Mouse (Mus musculus) stomach, postnatal 0 days (tissue): ENCODE data around the gene Gm49318. TPM values are rescaled to one million over a fixed set of nuclear protein-coding genes. Genes with fewer than 3 reads are reported as not detected.

Source experiments
- ATAC-seq: fragments of 200-750 bp; cut with Nextera tagmentation; 2 replicates; pipeline ENCODE4 v1.8.0; 2017; ENCODE audit not compliant: low FRiP score, low TSS enrichment
- DNase-seq: peaks from one replicate; pipeline ENCODE4 v3.0.0-alpha.2; 2016; ENCODE audit warnings: low spot score
- H3K27ac ChIP-seq: fragments of 300-500 bp; sonication (generic); replicated peaks from 2 replicates; pipeline ENCODE4 v1.5.1; 2014; ENCODE audit warnings: mild to moderate bottlenecking, control low read depth
- H3K27me3 ChIP-seq: fragments of 300-500 bp; sonication (generic); 2 replicates; pipeline ENCODE4 v1.6.1; 2014; ENCODE audit warnings: low read length; ENCODE audit not compliant: control insufficient read depth, insufficient read depth
- H3K36me3 ChIP-seq: fragments of 300-500 bp; sonication (generic); 2 replicates; pipeline ENCODE4 v1.6.1; 2014; ENCODE audit warnings: low read length, mixed read lengths; ENCODE audit not compliant: control insufficient read depth, insufficient read depth
- H3K4me1 ChIP-seq: fragments of 300-500 bp; sonication (generic); replicated peaks from 2 replicates; pipeline ENCODE4 v1.6.1; 2014; ENCODE audit warnings: antibody characterized with exemption; ENCODE audit not compliant: control insufficient read depth, insufficient read depth
- H3K4me2 ChIP-seq: fragments of 300-500 bp; sonication (generic); replicated peaks from 2 replicates; pipeline ENCODE4 v1.6.1; 2014; ENCODE audit warnings: low read depth, mild to moderate bottlenecking, control low read depth, moderate library complexity
- H3K4me3 ChIP-seq: fragments of 300-500 bp; sonication (generic); 2 replicates; pipeline ENCODE4 v1.5.1; 2014; ENCODE audit warnings: low read depth, low read length, control low read depth
- H3K9ac ChIP-seq: fragments of 300-500 bp; sonication (generic); 2 replicates; pipeline ENCODE4 v1.6.1; 2014; ENCODE audit warnings: mild to moderate bottlenecking, low read length, control low read depth, mixed read lengths
- H3K9me3 ChIP-seq: fragments of 300-500 bp; sonication (generic); 2 replicates; pipeline ENCODE4 v1.6.1; 2016; ENCODE audit warnings: low read length; ENCODE audit not compliant: control insufficient read depth
- CTCF ChIP-seq: IDR thresholded peaks from 2 replicates; pipeline ENCODE4 v1.5.1; 2016; ENCODE audit warnings: antibody characterized with exemption, low read depth, mild to moderate bottlenecking, moderate library complexity
- EP300 ChIP-seq: optimal IDR thresholded peaks from 2 replicates; pipeline ENCODE3; 2016; ENCODE audit warnings: antibody characterized with exemption
- WGBS: fragments of 180-500 bp; shearing (Covaris S2); extraction: QIAGEN DNeasy Blood & Tissue Kit; methylation state at CpG from one replicate; pipeline ENCODE4 v1.1.7; 2014; 5-methylcytosine and 5-hydroxymethylcytosine counted together
- polyA plus RNA-seq: library from polyadenylated mRNA; unstranded; fragments of >200 nt; fragmentation: Nextera tagmentation; extraction: Ambion mirVana; gene quantifications from 2 replicates; pipeline ENCODE4 v1.2.1, GENCODE M21; 2015

Gene Gm49318
- polyA plus RNA-seq, 1 experiment from 2014 or later: not detected

GRCm38 (mm10) chr9:22035300-22036044, 35.6 kb downstream of the Gm49318 start:
- H3K4me3 ChIP-seq: no peak overlapping the region
- no peak overlapping the region for H3K4me2 ChIP-seq
- H3K4me1 ChIP-seq: no peaks in the 10 kb centered on the region
- ATAC-seq (no peak), DNase-seq (no peak)
- H3K27me3 ChIP-seq: no peaks in the 10 kb centered on the region
- H3K9ac ChIP-seq: no peak overlapping the region
- H3K36me3 ChIP-seq: no peaks in the 10 kb centered on the region
- no peak overlapping the region for H3K27ac ChIP-seq
- no peak for TF ChIP-seq EP300
- TF ChIP-seq CTCF: no peak
- no peaks in the 10 kb centered on the region for H3K9me3 ChIP-seq
- WGBS: 47% methylated on average over 6 of the region's 6 CpGs

- Histone ChIP-seq H3K27me3 (no peaks in the 10 kb centered on the region), H3K4me2 (no peak overlapping the region), H3K9me3 (no peaks in the 10 kb centered on the region), H3K4me1 (no peaks in the 10 kb centered on the region), H3K27ac (no peak overlapping the region), H3K4me3 (no peak overlapping the region), H3K36me3 (no peaks in the 10 kb centered on the region), H3K9ac (no peak overlapping the region)
- TF ChIP-seq CTCF: no peak
- TF ChIP-seq EP300: no peak
- 90% methylated on average over 9 of the region's 9 CpGs for WGBS
- ATAC-seq (no peak), DNase-seq (no peak)
These were observed 40.7 kb downstream of the Gm49318 start for GRCm38 (mm10) chr9:22030386-22030785.

GRCm38 (mm10) chr9:22028467-22028866, 42.6 kb downstream of the Gm49318 start:
- TF ChIP-seq EP300 (no peak), CTCF (no peak)
- Histone ChIP-seq H3K4me2 (no peak overlapping the region), H3K9me3 (no peaks in the 10 kb centered on the region), H3K4me1 (no peaks in the 10 kb centered on the region), H3K36me3 (no peaks in the 10 kb centered on the region), H3K27ac (no peak overlapping the region), H3K4me3 (no peak overlapping the region), H3K9ac (no peak overlapping the region), H3K27me3 (no peaks in the 10 kb centered on the region)
- WGBS: 26% methylated on average over 7 of the region's 7 CpGs
- DNase-seq (no peak), ATAC-seq (no peak)

GRCm38 (mm10) chr9:22024592-22024991, 46.5 kb downstream of the Gm49318 start:
- H3K27me3 ChIP-seq: no peaks in the 10 kb centered on the region
- no peaks in the 10 kb centered on the region for H3K36me3 ChIP-seq
- no peak overlapping the region for H3K27ac ChIP-seq
- H3K4me1 ChIP-seq: no peaks in the 10 kb centered on the region
- DNase-seq (no peak), ATAC-seq (no peak)
- H3K9me3 ChIP-seq: no peaks in the 10 kb centered on the region
- TF ChIP-seq CTCF (no peak), EP300 (no peak)
- H3K4me3 ChIP-seq: no peak overlapping the region
- H3K4me2 ChIP-seq: no peak overlapping the region
- no peak overlapping the region for H3K9ac ChIP-seq
- WGBS: 45% methylated on average over 8 of the region's 8 CpGs

- no peaks in the 10 kb centered on the region for H3K27me3 ChIP-seq
- H3K4me2 ChIP-seq: no peak overlapping the region
- no peak for DNase-seq
- H3K4me1 ChIP-seq: no peaks in the 10 kb centered on the region
- H3K36me3 ChIP-seq: peaks cover 18% of the 10 kb centered on the region
- 71% methylated on average over 7 of the region's 7 CpGs for WGBS
- no peak overlapping the region for H3K27ac ChIP-seq
- no peak for ATAC-seq
- TF ChIP-seq CTCF (no peak), EP300 (no peak)
- no peak overlapping the region for H3K4me3 ChIP-seq
- no peaks in the 10 kb centered on the region for H3K9me3 ChIP-seq
- H3K9ac ChIP-seq: no peak overlapping the region
These were observed 53.7 kb downstream of the Gm49318 start for GRCm38 (mm10) chr9:22017208-22017825.

GRCm38 (mm10) chr9:22016245-22016644, 54.8 kb downstream of the Gm49318 start:
- Histone ChIP-seq H3K4me2 (no peak overlapping the region), H3K27me3 (no peaks in the 10 kb centered on the region), H3K4me3 (no peak overlapping the region), H3K9ac (no peak overlapping the region), H3K36me3 (peaks cover 25% of the 10 kb centered on the region), H3K27ac (no peak overlapping the region), H3K9me3 (no peaks in the 10 kb centered on the region), H3K4me1 (no peaks in the 10 kb centered on the region)
- TF ChIP-seq EP300: no peak
- no peak for TF ChIP-seq CTCF
- no peak for DNase-seq
- WGBS: 50% methylated on average over 10 of the region's 10 CpGs
- ATAC-seq: no peak
